Mouse (Mus musculus) embryonic facial prominence, embryonic 12.5 days (tissue): Measurements from ENCODE around the gene Atp1a3. TPM values are rescaled to one million over a fixed set of nuclear protein-coding genes. Genes with fewer than 3 reads are reported as not detected.

Experiments
- ATAC-seq: fragments of 200-750 bp; cut with Nextera tagmentation; 2 replicates; pipeline ENCODE4 v1.8.0; 2017; ENCODE audit not compliant: insufficient number of reproducible peaks, insufficient read depth, low FRiP score, low TSS enrichment
- H3K27ac ChIP-seq: fragments of 300-500 bp; sonication (generic); 2 replicates; pipeline ENCODE4 v1.5.1; 2016; ENCODE audit warnings: mild to moderate bottlenecking
- H3K27me3 ChIP-seq: fragments of 300-500 bp; sonication (generic); 2 replicates; pipeline ENCODE4 v1.6.1; 2016; ENCODE audit warnings: mild to moderate bottlenecking, moderate library complexity
- H3K36me3 ChIP-seq: fragments of 300-500 bp; sonication (generic); 2 replicates; pipeline ENCODE4 v1.6.1; 2016; ENCODE audit warnings: mild to moderate bottlenecking
- H3K4me1 ChIP-seq: fragments of 300-500 bp; sonication (generic); 2 replicates; pipeline ENCODE4 v1.6.1; 2016
- H3K4me2 ChIP-seq: fragments of 300-500 bp; sonication (generic); replicated peaks from 2 replicates; pipeline ENCODE4 v1.6.1; 2016; ENCODE audit warnings: mild to moderate bottlenecking, moderate library complexity
- H3K4me3 ChIP-seq: fragments of 300-500 bp; sonication (generic); 2 replicates; pipeline ENCODE4 v1.5.1; 2016; ENCODE audit warnings: mild to moderate bottlenecking
- H3K9ac ChIP-seq: fragments of 300-500 bp; sonication (generic); 2 replicates; pipeline ENCODE4 v1.6.1; 2016; ENCODE audit warnings: mild to moderate bottlenecking, moderate library complexity
- H3K9me3 ChIP-seq: fragments of 300-500 bp; sonication (generic); 2 replicates; pipeline ENCODE4 v1.6.1; 2016; ENCODE audit warnings: mild to moderate bottlenecking, moderate library complexity
- WGBS: fragments of 180-500 bp; shearing (Covaris S2); methylation state at CpG from one replicate; pipeline ENCODE4 v1.1.7; 2016; 5-methylcytosine and 5-hydroxymethylcytosine counted together
- polyA plus RNA-seq: library from polyadenylated mRNA; unstranded; fragments of >200 nt; fragmentation: Nextera tagmentation; extraction: Ambion mirVana; gene quantifications from 2 replicates; pipeline ENCODE4 v1.2.1, GENCODE M21; 2016

Atp1a3 gene
- polyA plus RNA-seq, 1 experiment from 2014 or later, result 3.8 TPM

DNA sequence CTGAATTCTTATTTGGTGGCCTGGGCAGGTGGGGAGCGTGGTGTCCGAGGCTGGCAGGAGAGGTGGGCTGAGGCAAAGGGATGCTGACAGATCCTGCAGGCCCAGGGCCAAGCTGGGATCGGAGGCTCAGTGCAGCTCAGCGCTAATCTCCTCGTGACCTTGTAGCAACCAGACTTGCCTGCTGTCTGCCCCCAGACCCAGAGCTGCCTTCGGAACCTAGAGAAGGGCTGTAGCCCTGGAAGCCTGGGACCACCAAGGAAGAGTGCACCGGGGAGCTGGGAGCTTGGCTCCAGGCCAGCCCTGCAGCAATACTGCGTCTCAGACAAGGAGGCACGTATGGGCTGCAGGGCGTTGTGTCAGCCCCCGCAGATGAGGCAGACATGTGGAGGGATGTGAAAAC is 2.5 kb downstream of the Atp1a3 start:
- no peak overlapping the region for H3K27ac ChIP-seq
- H3K27me3 ChIP-seq, result peaks cover 46% of the 10 kb centered on the region
- H3K9me3 ChIP-seq, result no peaks in the 10 kb centered on the region
- H3K4me2 ChIP-seq, result no peak overlapping the region
- H3K4me1 ChIP-seq, result peaks cover 21% of the 10 kb centered on the region
- ATAC-seq, result no peak
- no peak overlapping the region for H3K9ac ChIP-seq
- no peaks in the 10 kb centered on the region for H3K36me3 ChIP-seq
- WGBS, result 38% methylated on average over 11 of the region's 11 CpGs
- H3K4me3 ChIP-seq, result no peak overlapping the region

DNA sequence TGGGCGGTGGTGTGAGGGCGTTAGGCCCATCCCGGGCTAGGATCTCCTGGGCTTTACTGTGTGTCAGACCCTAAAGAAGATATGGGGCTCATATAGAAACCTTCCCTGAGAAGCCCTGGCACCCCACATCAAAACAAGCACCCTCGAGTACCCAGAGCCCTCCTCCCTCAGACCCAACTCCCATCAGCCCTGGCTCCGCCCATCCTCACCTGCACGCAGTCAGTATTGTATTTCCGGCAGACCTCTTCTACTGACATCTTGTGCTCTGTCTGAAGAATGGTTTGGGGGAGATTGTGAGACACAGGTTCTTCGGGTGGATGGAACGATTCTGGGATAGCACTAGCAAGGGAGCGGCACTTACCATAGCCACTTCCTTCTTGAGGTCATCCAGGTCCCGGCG is 5.0 kb downstream of the Atp1a3 start:
- H3K4me1 ChIP-seq, result peaks cover 17% of the 10 kb centered on the region
- no peaks in the 10 kb centered on the region for H3K9me3 ChIP-seq
- no peak overlapping the region for H3K4me2 ChIP-seq
- H3K9ac ChIP-seq, result no peak overlapping the region
- no peak overlapping the region for H3K27ac ChIP-seq
- H3K4me3 ChIP-seq, result no peak overlapping the region
- 74% methylated on average over 12 of the region's 12 CpGs for WGBS
- no peak for ATAC-seq
- peaks cover 20% of the 10 kb centered on the region for H3K27me3 ChIP-seq
- no peaks in the 10 kb centered on the region for H3K36me3 ChIP-seq

DNA sequence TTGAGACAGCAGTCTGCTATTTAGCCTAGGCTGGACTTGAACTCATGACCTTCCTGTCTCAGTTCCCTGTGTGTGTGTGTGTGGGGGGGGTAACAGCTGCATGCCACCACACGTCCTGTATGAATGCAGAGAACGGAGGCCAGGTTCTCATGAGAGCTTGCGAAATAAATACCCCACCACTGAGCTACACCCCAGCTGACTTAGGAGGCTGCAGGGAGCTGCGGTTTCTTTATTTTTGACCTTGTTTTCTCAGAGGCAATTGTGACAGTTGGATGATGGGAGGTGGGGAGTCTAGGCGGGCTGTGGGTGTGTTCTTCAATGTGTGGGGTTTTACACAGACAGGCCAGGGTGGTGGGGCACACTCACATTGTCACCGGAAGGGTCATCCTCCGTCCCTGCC is 5.5 kb downstream of the Atp1a3 start:
- Histone ChIP-seq H3K9ac (no peak overlapping the region), H3K4me3 (no peak overlapping the region), H3K27ac (no peak overlapping the region), H3K4me1 (peaks cover 12% of the 10 kb centered on the region), H3K27me3 (peaks cover 15% of the 10 kb centered on the region), H3K36me3 (no peaks in the 10 kb centered on the region), H3K4me2 (no peak overlapping the region), H3K9me3 (no peaks in the 10 kb centered on the region)
- WGBS, result 68% methylated on average over 7 of the region's 7 CpGs
- no peak for ATAC-seq

DNA sequence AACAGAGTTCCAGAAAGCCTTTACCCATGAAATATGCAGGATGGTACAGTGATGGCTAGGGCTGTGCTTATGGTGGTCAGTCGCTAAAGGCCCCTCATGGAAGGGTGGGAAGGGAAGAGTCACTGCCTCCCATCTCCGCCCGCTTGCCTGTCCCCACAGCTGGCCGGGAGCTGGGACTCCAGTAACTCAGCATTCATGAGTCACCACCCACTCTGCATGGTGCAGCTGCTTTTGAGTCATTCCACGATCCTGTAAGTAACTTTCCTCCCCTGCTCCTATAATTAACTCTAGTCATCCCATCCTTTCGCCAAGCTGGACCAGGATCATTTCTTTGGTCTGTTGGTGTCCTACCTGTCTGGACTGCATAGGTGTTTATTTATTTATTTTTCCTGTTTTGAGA is 12.7 kb downstream of the Atp1a3 start:
- Histone ChIP-seq H3K27me3 (peaks cover 7% of the 10 kb centered on the region; the same call in 1 of the 2 replicates), H3K4me2 (no peak overlapping the region), H3K4me3 (no peak overlapping the region), H3K9ac (no peak overlapping the region), H3K36me3 (no peaks in the 10 kb centered on the region), H3K9me3 (no peaks in the 10 kb centered on the region), H3K27ac (no peak overlapping the region), H3K4me1 (no peaks in the 10 kb centered on the region)
- WGBS, result 71% methylated on average over 6 of the region's 6 CpGs
- ATAC-seq, result no peak

DNA sequence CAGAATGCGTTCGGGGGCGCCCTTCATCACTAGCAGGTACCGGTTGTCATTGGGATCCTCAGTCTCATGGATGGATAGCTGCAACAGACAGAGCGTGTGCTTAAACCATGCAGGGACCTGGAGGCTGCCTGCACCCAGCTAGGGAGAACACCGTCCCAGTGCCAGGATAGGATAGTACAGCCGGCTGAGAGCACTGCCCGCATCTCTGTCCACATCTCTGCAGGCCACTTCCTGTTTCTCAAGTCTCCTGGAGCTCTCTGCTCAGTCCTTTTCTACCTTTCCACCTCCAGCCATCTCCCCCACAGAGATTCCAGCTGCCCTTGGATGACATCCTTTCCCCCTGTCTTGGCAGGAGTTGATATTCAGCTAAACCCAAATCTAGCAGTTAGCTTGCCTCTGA is 15.3 kb downstream of the Atp1a3 start:
- H3K4me3 ChIP-seq, result no peak overlapping the region
- 82% methylated on average over 8 of the region's 8 CpGs for WGBS
- H3K27me3 ChIP-seq, result peaks cover 7% of the 10 kb centered on the region; the same call in 1 of the 2 replicates
- H3K4me2 ChIP-seq, result no peak overlapping the region
- no peak for ATAC-seq
- H3K36me3 ChIP-seq, result no peaks in the 10 kb centered on the region
- no peak overlapping the region for H3K9ac ChIP-seq
- no peaks in the 10 kb centered on the region for H3K9me3 ChIP-seq
- H3K27ac ChIP-seq, result no peak overlapping the region
- H3K4me1 ChIP-seq, result no peaks in the 10 kb centered on the region

DNA sequence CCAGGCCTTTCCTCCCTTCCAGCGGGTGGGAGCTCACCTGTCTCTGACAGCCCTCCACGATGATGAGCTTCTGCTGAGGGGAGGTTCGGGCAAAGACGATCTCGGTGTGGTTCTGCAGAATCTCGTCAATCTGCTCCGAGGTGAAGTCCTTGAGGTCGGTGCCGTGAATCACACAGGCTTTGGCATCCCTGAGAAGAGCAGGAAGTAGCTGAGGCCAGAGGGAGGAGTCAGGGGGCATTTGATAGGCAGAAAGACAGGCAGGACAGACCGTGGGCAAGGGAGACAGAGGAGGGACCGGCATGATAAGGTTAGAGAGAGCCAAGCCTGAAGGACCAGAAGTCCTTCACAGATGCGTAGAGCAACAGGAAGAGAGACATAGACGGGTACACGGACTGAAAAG is 17.8 kb downstream of the Atp1a3 start:
- Histone ChIP-seq H3K9ac (no peak overlapping the region), H3K4me1 (no peaks in the 10 kb centered on the region), H3K4me2 (no peak overlapping the region), H3K27me3 (peaks cover 5% of the 10 kb centered on the region; the same call in 1 of the 2 replicates), H3K36me3 (no peaks in the 10 kb centered on the region), H3K27ac (no peak overlapping the region), H3K9me3 (no peaks in the 10 kb centered on the region), H3K4me3 (no peak overlapping the region)
- 87% methylated on average over 14 of the region's 14 CpGs for WGBS
- ATAC-seq, result no peak

DNA sequence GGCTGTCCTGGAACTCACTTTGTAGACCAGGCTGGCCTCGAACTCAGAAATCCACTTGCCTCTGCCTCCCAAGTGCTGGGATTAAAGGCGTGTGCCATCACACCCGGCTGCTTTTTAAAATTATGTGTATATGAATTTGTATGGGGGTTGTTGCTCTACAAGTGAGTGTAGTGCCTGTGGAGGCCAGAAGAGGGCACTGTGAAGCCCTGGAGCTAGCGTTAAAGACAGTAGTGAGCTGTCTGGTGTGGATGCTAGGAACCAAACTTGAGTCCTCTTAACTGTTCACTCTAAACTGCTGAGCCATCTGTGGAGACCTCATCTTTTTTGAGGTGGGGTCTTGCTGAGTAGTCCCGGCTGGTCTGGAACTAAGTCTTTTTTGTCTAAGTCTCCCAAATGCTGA is 20.0 kb downstream of the Atp1a3 start:
- no peaks in the 10 kb centered on the region for H3K36me3 ChIP-seq
- ATAC-seq, result no peak
- H3K4me3 ChIP-seq, result no peak overlapping the region
- peaks cover 3% of the 10 kb centered on the region; the same call in 1 of the 2 replicates for H3K27me3 ChIP-seq
- no peaks in the 10 kb centered on the region for H3K4me1 ChIP-seq
- no peak overlapping the region for H3K27ac ChIP-seq
- H3K4me2 ChIP-seq, result no peak overlapping the region
- no peaks in the 10 kb centered on the region for H3K9me3 ChIP-seq
- no peak overlapping the region for H3K9ac ChIP-seq
- WGBS, result 64% methylated on average over 5 of the region's 5 CpGs

DNA sequence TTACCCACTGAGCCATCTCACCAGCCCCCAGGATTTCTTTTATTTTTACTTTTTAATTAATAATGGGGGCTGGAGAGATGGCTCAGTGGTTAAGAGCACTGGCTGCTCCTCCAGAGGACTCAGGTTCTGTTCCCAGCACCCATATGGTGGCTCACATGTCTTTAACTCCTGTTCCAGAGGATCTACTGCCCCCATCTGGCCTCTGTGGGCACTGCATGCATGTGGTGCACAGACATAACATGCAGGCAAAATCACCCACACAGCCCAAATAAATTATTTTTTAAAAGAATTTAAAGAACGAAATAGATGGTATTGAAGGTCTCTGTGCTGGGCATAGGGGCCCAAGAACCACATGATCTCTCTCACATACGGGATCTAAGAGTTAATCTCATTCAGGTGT is 21.5 kb downstream of the Atp1a3 start:
- Histone ChIP-seq H3K4me2 (no peak overlapping the region), H3K4me1 (no peaks in the 10 kb centered on the region), H3K9ac (no peak overlapping the region), H3K36me3 (no peaks in the 10 kb centered on the region), H3K27ac (no peak overlapping the region), H3K9me3 (no peaks in the 10 kb centered on the region), H3K4me3 (no peak overlapping the region), H3K27me3 (no peaks in the 10 kb centered on the region)
- ATAC-seq, result no peak
- WGBS, result 81% methylated on average over 2 of the region's 2 CpGs

DNA sequence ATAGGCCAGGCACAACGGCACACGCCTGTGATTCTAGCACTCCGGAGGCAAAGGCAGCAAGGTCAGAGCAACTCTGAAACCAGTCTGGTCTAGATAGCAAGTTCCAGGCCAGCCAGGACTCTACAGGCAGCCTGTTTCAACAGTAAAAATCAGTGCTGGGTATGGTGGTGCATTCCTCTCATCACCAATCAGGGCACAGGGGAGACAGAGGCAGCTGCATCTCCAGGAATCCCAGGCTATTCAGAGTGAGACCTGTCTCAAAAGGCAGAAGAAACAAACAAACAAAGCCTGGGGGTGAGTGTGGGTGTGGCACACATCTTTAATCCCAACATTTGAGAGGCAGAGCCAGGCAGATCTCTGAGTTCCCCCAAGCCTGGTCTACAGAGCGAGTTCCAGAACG is 22.4 kb downstream of the Atp1a3 start:
- H3K4me3 ChIP-seq, result no peak overlapping the region
- H3K9me3 ChIP-seq, result no peaks in the 10 kb centered on the region
- H3K9ac ChIP-seq, result no peak overlapping the region
- no peaks in the 10 kb centered on the region for H3K4me1 ChIP-seq
- no peak overlapping the region for H3K27ac ChIP-seq
- no peak overlapping the region for H3K4me2 ChIP-seq
- ATAC-seq, result no peak
- no peaks in the 10 kb centered on the region for H3K36me3 ChIP-seq
- no peaks in the 10 kb centered on the region for H3K27me3 ChIP-seq
- 84% methylated on average over 5 of the region's 5 CpGs for WGBS

DNA sequence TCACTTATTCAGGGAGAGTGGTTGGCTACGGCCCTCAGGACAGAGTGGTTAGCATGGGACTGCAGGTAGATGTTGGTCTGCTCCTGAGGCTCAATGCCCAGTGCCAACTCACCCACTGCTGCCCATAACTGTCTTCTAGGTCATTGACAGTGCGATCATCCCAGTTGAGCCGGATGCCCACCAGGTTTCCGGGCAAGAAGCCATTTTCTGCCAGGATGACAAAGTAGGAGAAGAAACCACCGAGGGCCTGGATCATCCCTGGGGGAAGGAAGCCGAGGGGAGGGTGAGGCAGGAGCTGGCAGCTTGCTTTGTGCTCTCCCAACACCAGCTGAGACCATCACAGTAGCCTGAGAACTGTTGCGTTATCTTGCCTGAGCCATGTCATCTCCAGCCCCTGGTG is 25.3 kb downstream of the Atp1a3 start:
- Histone ChIP-seq H3K27me3 (no peaks in the 10 kb centered on the region; the same call in 1 of the 2 replicates), H3K36me3 (no peaks in the 10 kb centered on the region), H3K4me3 (no peak overlapping the region), H3K9ac (no peak overlapping the region), H3K9me3 (no peaks in the 10 kb centered on the region), H3K27ac (no peak overlapping the region), H3K4me2 (no peak overlapping the region), H3K4me1 (no peaks in the 10 kb centered on the region)
- 85% methylated on average over 7 of the region's 7 CpGs for WGBS
- ATAC-seq, result no peak

DNA sequence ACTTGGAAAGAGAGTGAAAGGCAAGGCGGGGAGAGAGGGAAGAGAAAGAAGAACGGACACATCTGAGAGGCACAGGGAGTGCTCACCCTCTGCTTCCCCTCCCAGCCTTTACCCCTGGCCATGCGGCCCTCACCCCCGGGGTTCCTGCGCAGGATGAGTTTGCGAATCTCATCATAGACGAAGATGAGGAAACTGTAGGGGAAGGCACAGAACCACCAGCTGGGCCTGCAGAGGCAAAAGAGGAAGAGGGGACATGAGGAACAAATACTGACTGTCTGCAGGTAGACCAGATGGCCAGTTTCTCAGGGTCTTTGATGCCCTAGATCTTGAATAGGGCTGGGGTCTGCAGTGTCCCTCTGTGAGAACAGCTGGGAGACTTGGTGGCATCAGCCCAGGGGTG is 27.0 kb downstream of the Atp1a3 start:
- Histone ChIP-seq H3K4me1 (no peaks in the 10 kb centered on the region), H3K9me3 (no peaks in the 10 kb centered on the region), H3K27ac (no peak overlapping the region), H3K4me2 (no peak overlapping the region), H3K27me3 (no peaks in the 10 kb centered on the region; the same call in 1 of the 2 replicates), H3K4me3 (no peak overlapping the region), H3K9ac (no peak overlapping the region), H3K36me3 (no peaks in the 10 kb centered on the region)
- 76% methylated on average over 7 of the region's 7 CpGs for WGBS
- ATAC-seq, result no peak

DNA sequence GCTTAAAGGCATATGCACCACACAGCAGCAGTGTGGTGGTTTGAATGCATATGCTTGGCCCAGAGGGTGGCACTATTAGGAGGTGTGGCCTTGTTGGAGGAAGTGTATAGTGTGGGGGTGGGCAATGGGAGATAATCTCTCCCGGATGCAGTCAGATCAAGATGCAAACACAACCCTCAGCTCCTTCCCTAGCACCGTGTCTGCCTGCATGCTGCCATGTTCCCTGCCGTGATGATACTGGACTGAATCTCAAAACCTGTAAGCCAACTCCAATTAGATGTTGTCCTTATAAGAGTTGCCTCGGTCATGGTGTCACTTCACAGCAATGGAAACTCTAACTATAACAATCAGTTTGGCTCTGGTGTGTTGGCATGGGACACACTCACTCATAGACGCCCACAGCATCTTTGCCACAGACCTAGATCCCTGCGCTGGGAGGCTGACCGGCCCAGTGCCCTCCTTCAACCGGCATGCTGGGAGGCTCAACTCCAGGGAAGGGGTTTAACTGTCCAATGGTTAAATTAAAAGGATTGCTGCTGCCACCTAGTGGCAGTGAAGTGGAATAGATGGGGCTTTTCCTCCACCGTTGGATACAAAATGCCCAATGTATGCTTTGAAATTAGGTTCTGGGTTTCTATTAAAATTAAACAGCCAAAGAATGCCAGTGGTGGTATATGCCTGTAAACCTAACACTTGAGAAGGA is 30.7 kb downstream of the Atp1a3 start:
- Histone ChIP-seq H3K4me3 (no peak overlapping the region), H3K9ac (no peak overlapping the region), H3K36me3 (no peaks in the 10 kb centered on the region), H3K27me3 (no peaks in the 10 kb centered on the region; the same call in 1 of the 2 replicates), H3K4me2 (no peak overlapping the region), H3K4me1 (peaks cover 8% of the 10 kb centered on the region; the same call in 1 of the 2 replicates), H3K27ac (no peak overlapping the region), H3K9me3 (no peaks in the 10 kb centered on the region)
- WGBS, result 29% methylated on average over 9 of the region's 9 CpGs
- ATAC-seq, result no peak
